Mouse (Mus musculus): ENCODE results near the gene Nr2c2. TPM values are rescaled to one million over a fixed set of nuclear protein-coding genes. Genes with fewer than 3 reads are reported as not detected.

Gene Nr2c2
- polyA plus RNA-seq, 1 experiment from 2014 or later, result 20.3 TPM

- Histone ChIP-seq H3K36me3 (no peaks in the 10 kb centered on the region), H3K27me3 (ENCODE audit: low read depth, poor library complexity, severe bottlenecking) (0 out of 2 replicates have a peak, but pooled peaks cover 7% of the 10 kb centered on the region), H3K9me3 (replicated peaks) (no peaks in the 10 kb centered on the region), H3K27ac (no peak overlapping the region), H3K4me1 (no peaks in the 10 kb centered on the region), H3K4me3 (no peak overlapping the region)
- no peak for DNase-seq (ENCODE audit: low spot score)
- 80% methylated on average over 6 of the region's 6 CpGs for WGBS
These were observed 130.4 kb downstream of the Nr2c2 start for GRCm38 (mm10) chr6:92221604-92222003.

GRCm38 (mm10) chr6:92222021-92222420 is 130.8 kb downstream of the Nr2c2 start:
- Histone ChIP-seq H3K4me1 (no peaks in the 10 kb centered on the region), H3K9me3 (replicated peaks) (no peaks in the 10 kb centered on the region), H3K27ac (no peak overlapping the region), H3K27me3 (ENCODE audit: low read depth, poor library complexity, severe bottlenecking) (0 out of 2 replicates have a peak, but pooled peaks cover 7% of the 10 kb centered on the region), H3K4me3 (no peak overlapping the region), H3K36me3 (no peaks in the 10 kb centered on the region)
- no peak for DNase-seq (ENCODE audit: low spot score)
- 85% methylated on average over 3 of the region's 3 CpGs for WGBS

Other genes with a start within 250 kb of the Nr2c2 start
- 27.2 and 30.6 TPM in 2 replicates for gene Ccdc174, start 213.3 kb upstream of the Nr2c2 start, polyA plus RNA-seq (2016; fragmentation: Nextera tagmentation; extraction: Ambion mirVana)
- 0.18 and 0.34 TPM in 2 replicates for gene 4930590J08Rik, start 188.6 kb upstream of the Nr2c2 start, polyA plus RNA-seq (2016; fragmentation: Nextera tagmentation; extraction: Ambion mirVana)
- gene Fgd5, start 112.5 kb upstream of the Nr2c2 start, polyA plus RNA-seq (2016; fragmentation: Nextera tagmentation; extraction: Ambion mirVana), result 7.0 and 8.0 TPM in 2 replicates
- gene Mrps25, start 92.6 kb downstream of the Nr2c2 start, polyA plus RNA-seq (2016; fragmentation: Nextera tagmentation; extraction: Ambion mirVana), result 97.2 and 105 TPM in 2 replicates
- 26.4 and 30.1 TPM in 2 replicates for gene Rbsn, start 123.5 kb downstream of the Nr2c2 start, polyA plus RNA-seq (2016; fragmentation: Nextera tagmentation; extraction: Ambion mirVana)
- not detected in 2 replicates for gene Trh, start 153.3 kb downstream of the Nr2c2 start, polyA plus RNA-seq (2016; fragmentation: Nextera tagmentation; extraction: Ambion mirVana)